Mouse (Mus musculus) MEL (cell line): ENCODE measurements around the gene Srgap2. TPM values are rescaled to one million over a fixed set of nuclear protein-coding genes. Genes with fewer than 3 reads are reported as not detected.

Experiments used
- DNase-seq: peaks from one replicate; pipeline ENCODE4 v3.0.0; 2011; ENCODE audit warnings: low read depth, low spot score
- H3K27ac ChIP-seq: 2 replicates; pipeline ENCODE4 v1.5.1; 2012; ENCODE audit warnings: low read depth, mild to moderate bottlenecking, control low read depth, low read length, moderate library complexity; ENCODE audit not compliant: control insufficient read depth
- H3K27me3 ChIP-seq, 2 experiments: fragments of 150-350 bp in 1 of 2; sonication (generic) in 1 of 2; 2 replicates each; pipeline ENCODE4 v1.6.1; 2012; ENCODE audit warnings: low read length in 2 of 2, mild to moderate bottlenecking in 2 of 2, improper control_type of control experiment in 1 of 2, moderate library complexity in 1 of 2; ENCODE audit not compliant: insufficient read depth in 2 of 2, control insufficient read depth in 1 of 2
- H3K36me3 ChIP-seq, 2 experiments: 2 replicates each; pipeline ENCODE4 v1.6.1; 2012 to 2014; ENCODE audit warnings: low read length in 2 of 2, improper control_type of control experiment in 1 of 2, inconsistent platforms in 1 of 2, mild to moderate bottlenecking in 1 of 2; ENCODE audit not compliant: insufficient read depth in 2 of 2, control insufficient read depth in 1 of 2
- H3K4me1 ChIP-seq, 2 experiments: fragments of 150-350 bp in 1 of 2; sonication (generic) in 1 of 2; 2 replicates each; pipeline ENCODE4 v1.6.1; 2012; ENCODE audit warnings: low read length in 2 of 2, improper control_type of control experiment in 1 of 2, mild to moderate bottlenecking in 1 of 2; ENCODE audit not compliant: insufficient read depth in 2 of 2, control insufficient read depth in 1 of 2
- H3K4me3 ChIP-seq, 2 experiments: fragments of 150-350 bp in 1 of 2; sonication (generic) in 1 of 2; 2 replicates each; pipeline ENCODE4 v1.5.1; 2012; ENCODE audit warnings: low read depth in 2 of 2, low read length in 2 of 2, mild to moderate bottlenecking in 2 of 2, moderate library complexity in 2 of 2, control low read depth in 1 of 2, improper control_type of control experiment in 1 of 2; ENCODE audit not compliant: control insufficient read depth in 1 of 2, insufficient read depth in 1 of 2
- H3K79me2 ChIP-seq: 2 replicates; pipeline ENCODE4 v1.6.1; 2012; ENCODE audit warnings: mild to moderate bottlenecking, low read length, moderate library complexity; ENCODE audit not compliant: control insufficient read depth, poor library complexity, insufficient read depth
- H3K9ac ChIP-seq: 2 replicates; pipeline ENCODE4 v1.6.1; 2012; ENCODE audit warnings: low read depth, mild to moderate bottlenecking, control low read depth, low read length, moderate library complexity; ENCODE audit not compliant: control insufficient read depth, poor library complexity, severe bottlenecking
- H3K9me3 ChIP-seq: fragments of 150-350 bp; sonication (generic); replicated peaks from 2 replicates; pipeline ENCODE4 v1.6.1; 2012; ENCODE audit warnings: mild to moderate bottlenecking, low read length, improper control_type of control experiment, moderate library complexity; ENCODE audit not compliant: insufficient read depth
- ELF1 ChIP-seq: IDR thresholded peaks from 2 replicates; pipeline ENCODE4 v1.6.1; 2014; ENCODE audit warnings: low read depth, mild to moderate bottlenecking, inconsistent platforms, low read length, improper control_type of control experiment, moderate library complexity
- EP300 ChIP-seq, 2 experiments: IDR thresholded peaks; 2 replicates each; pipeline ENCODE4 v1.6.1; 2011; ENCODE audit warnings: improper control_type of control experiment in 2 of 2, low read length in 2 of 2, low read depth in 1 of 2, mild to moderate bottlenecking in 1 of 2
- ETS1 ChIP-seq: IDR thresholded peaks from 2 replicates; pipeline ENCODE4 v1.6.1; 2012; ENCODE audit warnings: low read depth, mild to moderate bottlenecking, inconsistent platforms, low read length, improper control_type of control experiment, moderate library complexity
- MAX ChIP-seq: IDR thresholded peaks from 2 replicates; pipeline ENCODE4 v1.6.1; 2011; ENCODE audit warnings: low read length, improper control_type of control experiment
- MEF2A ChIP-seq: IDR thresholded peaks from 2 replicates; pipeline ENCODE4 v1.6.1; 2014; ENCODE audit warnings: low read depth, mild to moderate bottlenecking, inconsistent platforms, low read length, improper control_type of control experiment; ENCODE audit not compliant: poor library complexity, insufficient replicate concordance, severe bottlenecking; ENCODE audit errors: extremely low read depth
- MYC ChIP-seq: IDR thresholded peaks from 2 replicates; pipeline ENCODE4 v1.6.1; 2011; ENCODE audit warnings: low read depth, mild to moderate bottlenecking, low read length, improper control_type of control experiment, moderate library complexity
- NELFE ChIP-seq: IDR thresholded peaks from 2 replicates; pipeline ENCODE4 v1.6.1; 2011; ENCODE audit warnings: low read depth, low read length, improper control_type of control experiment
- SIN3A ChIP-seq: IDR thresholded peaks from 2 replicates; pipeline ENCODE4 v1.6.1; 2012; ENCODE audit warnings: low read length, improper control_type of control experiment, inconsistent platforms
- SMC3 ChIP-seq: IDR thresholded peaks from 2 replicates; pipeline ENCODE4 v1.6.1; 2011; ENCODE audit warnings: low read depth, low read length, improper control_type of control experiment
- TCF12 ChIP-seq: IDR thresholded peaks from 2 replicates; pipeline ENCODE4 v1.6.1; 2014; ENCODE audit warnings: low read depth, mild to moderate bottlenecking, inconsistent platforms, low read length, improper control_type of control experiment, moderate library complexity
- ZKSCAN1 ChIP-seq: IDR thresholded peaks from 2 replicates; pipeline ENCODE4 v1.6.1; 2012; ENCODE audit warnings: low read depth, mild to moderate bottlenecking, inconsistent platforms, low read length, improper control_type of control experiment, moderate library complexity
- ZNF384 ChIP-seq: IDR thresholded peaks from 2 replicates; pipeline ENCODE4 v1.6.1; 2012; ENCODE audit warnings: low read depth, mild to moderate bottlenecking, inconsistent platforms, low read length, improper control_type of control experiment
- polyA plus RNA-seq, 2 experiments: library from polyadenylated mRNA; stranded (reverse) in 1 of 2; unstranded in 1 of 2; fragments of >175 nt in 1 of 2; fragments of >200 nt in 1 of 2; gene quantifications; 2 replicates each; pipeline versions ENCODE4 v1.2.1 to v1.2.4; 2012; ENCODE audit warnings: low replicate concordance in 2 of 2, low read depth in 1 of 2; ENCODE audit not compliant: insufficient read length in 2 of 2, insufficient read depth in 1 of 2, missing spikeins in 1 of 2
- total RNA-seq: library from RNA; depleted of rRNA; stranded (reverse); fragments of 300-350 nt; gene quantifications from 2 replicates; pipeline ENCODE4 v1.2.3, GENCODE M21; 2012

Gene Srgap2
- total and polyA plus RNA-seq, 3 experiments, result 9.0 to 25.3 TPM; not detected in 1

GRCm38 (mm10) chr1:131378914-131379474 lies 148.2 kb downstream of the Srgap2 start:
- Histone ChIP-seq H3K27me3 (no peaks in the 10 kb centered on the region), H3K79me2 (peaks cover 2% of the 10 kb centered on the region; the same call in 1 of the 2 replicates), H3K36me3 (peaks cover 0 to 34% of the 10 kb centered on the region in 2 experiments; a peak in 2 of 4 replicates), H3K9me3 (no peaks in the 10 kb centered on the region), H3K27ac (peak overlapping the region; percentile 75), H3K4me1 (peaks cover 6 to 21% of the 10 kb centered on the region in 2 experiments), H3K9ac (peak overlapping the region; percentile 18; the same call in 1 of the 2 replicates), H3K4me3 (no peak overlapping the region)
- peak; percentile 42; the same call in 1 of the 2 replicates for TF ChIP-seq ETS1
- TF ChIP-seq SIN3A, result no peak; the same call in 1 of the 2 replicates
- peak; percentile 34; the same call in 1 of the 2 replicates for TF ChIP-seq MYC
- peak; percentile 92 for TF ChIP-seq ZNF384
- 0 out of 2 replicates have a peak, but pooled peaks have one; percentile 36 for TF ChIP-seq MAX
- DNase-seq, result peak; percentile 63

DNA sequence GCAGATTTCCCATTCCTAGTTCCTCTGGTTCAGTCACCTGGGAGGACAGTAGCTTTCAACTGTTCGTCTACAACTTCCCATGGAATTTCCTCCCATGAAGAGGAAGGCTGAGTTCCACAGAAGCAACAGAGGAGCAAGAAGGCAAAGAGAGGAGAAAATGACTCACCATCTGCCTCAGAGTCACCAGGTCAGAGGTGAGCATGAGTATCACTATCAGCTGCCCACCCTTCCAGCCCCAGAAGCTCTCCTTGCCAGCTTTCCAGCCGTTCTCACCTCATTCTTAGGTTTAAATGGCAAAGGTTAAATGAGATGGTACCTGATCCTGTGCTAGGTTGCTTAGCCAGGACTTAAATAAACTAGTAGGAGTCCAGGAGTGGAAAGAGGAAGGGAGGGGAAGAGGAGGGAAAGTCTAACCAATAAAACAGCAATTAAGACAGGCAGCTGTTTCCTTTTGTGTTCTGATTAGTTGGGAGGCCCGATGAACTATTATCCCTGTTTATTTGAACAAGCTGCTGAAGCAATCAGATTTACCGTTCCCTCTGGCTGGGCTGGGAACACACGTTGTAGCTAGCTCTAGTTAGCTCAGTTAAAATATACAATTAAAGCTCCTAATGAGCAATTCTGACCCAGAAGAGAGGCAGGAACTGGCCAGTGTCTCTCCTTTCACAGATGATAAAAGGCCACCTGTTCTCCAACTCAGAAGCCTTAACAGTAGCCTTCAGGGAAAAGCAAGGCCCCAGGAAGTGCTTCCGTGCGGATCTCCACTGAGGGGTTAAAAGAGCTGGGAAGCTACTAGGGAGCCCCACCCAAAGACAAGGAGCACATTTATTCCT lies 148.9 kb downstream of the Srgap2 start:
- DNase-seq, result no peak
- H3K27me3 ChIP-seq, result no peaks in the 10 kb centered on the region
- peaks cover 0 to 34% of the 10 kb centered on the region in 2 experiments; a peak in 2 of 4 replicates for H3K36me3 ChIP-seq
- no peak overlapping the region for H3K9ac ChIP-seq
- TF ChIP-seq SMC3, result no peak
- peak overlapping the region; percentile 21; the same call in 1 of the 2 replicates for H3K27ac ChIP-seq
- H3K79me2 ChIP-seq, result peaks cover 2% of the 10 kb centered on the region; the same call in 1 of the 2 replicates
- H3K4me1 ChIP-seq, result peaks cover 4 to 21% of the 10 kb centered on the region in 2 experiments
- no peak overlapping the region for H3K4me3 ChIP-seq
- H3K9me3 ChIP-seq, result no peaks in the 10 kb centered on the region

GRCm38 (mm10) chr1:131365832-131366231 lies 161.3 kb downstream of the Srgap2 start:
- no peaks in the 10 kb centered on the region for H3K9me3 ChIP-seq
- no peak for TF ChIP-seq ELF1
- TF ChIP-seq NELFE, result no peak
- no peak for TF ChIP-seq TCF12
- no peak for TF ChIP-seq ZKSCAN1
- TF ChIP-seq MEF2A, result no peak
- no peak for TF ChIP-seq EP300 (IDR thresholded peaks at IDR 0.05; ENCODE audit: low read depth in 1 of 2, low read length in 2 of 2)
- H3K27me3 ChIP-seq, result no peaks in the 10 kb centered on the region
- no peak overlapping the region for H3K4me3 ChIP-seq
- H3K9ac ChIP-seq, result no peak overlapping the region
- peaks cover 0 to 42% of the 10 kb centered on the region in 2 experiments; a peak in 2 of 4 replicates for H3K36me3 ChIP-seq
- peaks cover 17 to 25% of the 10 kb centered on the region in 2 experiments for H3K4me1 ChIP-seq
- H3K27ac ChIP-seq, result no peak overlapping the region
- DNase-seq, result no peak
- H3K79me2 ChIP-seq, result no peaks in the 10 kb centered on the region
